Mouse (Mus musculus): ENCODE measurements around the gene Slc3a2.
"Not testable (repeated sequence)": the region's sequence is repeated elsewhere in the genome, so short reads cannot be mapped to it uniquely, and the experiment has no call there.

Slc3a2 gene

GRCm38 (mm10) chr19:8722907-8723573 is at the start of gene Slc3a2:
Gene Slc3a2 (minus strand): TSS chr19:8723369.
- DNase-seq = peak; percentile 95

GRCm38 (mm10) chr19:8770567-8771270 is 47.5 kb upstream of the Slc3a2 start, which contains the start of gene Tmem223:
Gene Tmem223 (plus strand): TSS chr19:8770996.
- DNase-seq = peak; percentile 86

DNA sequence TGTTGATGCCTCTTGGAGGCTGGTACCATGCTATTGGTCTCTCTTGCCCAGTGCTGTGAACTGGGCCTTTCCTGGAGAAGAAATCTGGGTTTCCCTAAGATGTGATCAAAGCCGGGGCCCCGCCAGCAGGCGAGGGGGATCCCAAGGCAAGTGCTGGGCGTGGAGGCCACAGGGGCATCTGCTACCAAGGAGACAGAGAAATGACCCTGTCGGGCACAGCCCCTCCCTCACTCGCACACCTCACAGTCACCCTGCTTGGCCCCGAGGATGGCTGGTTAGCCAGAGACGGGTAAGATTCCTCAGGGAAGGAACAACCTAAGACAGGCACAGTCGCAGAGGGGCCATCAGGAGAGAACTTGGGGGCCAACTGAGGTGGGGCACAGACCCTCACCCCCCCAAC is 42.4 kb upstream of the Slc3a2 start:
- no peak for DNase-seq

DNA sequence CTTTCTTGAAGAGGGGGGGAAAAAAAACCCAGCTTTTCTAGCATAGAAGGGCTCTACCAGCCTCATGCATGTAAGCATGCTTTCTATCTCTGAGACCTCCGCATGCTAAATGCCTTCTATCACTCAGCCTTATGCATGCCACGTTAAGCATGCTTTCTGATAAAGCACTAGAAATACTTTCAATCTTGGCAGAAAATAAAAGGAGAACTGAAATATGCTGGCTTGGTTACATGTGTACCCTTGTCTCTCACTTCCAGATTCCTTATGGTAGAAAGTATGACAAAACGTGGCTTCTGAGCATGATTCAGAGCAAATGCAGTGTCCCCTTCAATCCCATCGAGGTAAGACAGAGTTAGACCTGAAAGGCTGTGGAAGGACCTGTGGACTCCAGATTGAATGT is 40.1 kb upstream of the Slc3a2 start:
- DNase-seq = no peak

- DNase-seq = peak; percentile 25
These were observed 37.6 kb upstream of the Slc3a2 start for GRCm38 (mm10) chr19:8760757-8761156.

DNA sequence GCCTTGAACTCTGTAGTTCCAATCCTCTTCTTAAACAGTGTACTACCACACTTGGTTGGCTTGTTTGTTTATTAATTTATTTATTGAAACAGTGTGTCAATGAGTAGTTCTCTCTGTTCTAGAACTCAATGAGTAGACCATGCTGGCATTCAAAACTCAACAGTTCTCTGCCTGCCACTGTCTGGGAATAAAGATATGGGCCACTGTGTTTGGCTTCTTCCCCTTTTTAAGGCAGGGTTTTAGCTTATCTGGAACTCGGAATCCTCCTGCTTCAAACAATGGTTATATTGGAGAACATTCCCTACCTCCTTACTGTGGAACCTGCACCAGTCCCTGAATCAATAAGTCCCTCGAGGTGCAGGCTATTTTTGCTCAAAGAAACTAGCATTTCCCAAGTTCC is 35.7 kb upstream of the Slc3a2 start:
- DNase-seq = no peak

DNA sequence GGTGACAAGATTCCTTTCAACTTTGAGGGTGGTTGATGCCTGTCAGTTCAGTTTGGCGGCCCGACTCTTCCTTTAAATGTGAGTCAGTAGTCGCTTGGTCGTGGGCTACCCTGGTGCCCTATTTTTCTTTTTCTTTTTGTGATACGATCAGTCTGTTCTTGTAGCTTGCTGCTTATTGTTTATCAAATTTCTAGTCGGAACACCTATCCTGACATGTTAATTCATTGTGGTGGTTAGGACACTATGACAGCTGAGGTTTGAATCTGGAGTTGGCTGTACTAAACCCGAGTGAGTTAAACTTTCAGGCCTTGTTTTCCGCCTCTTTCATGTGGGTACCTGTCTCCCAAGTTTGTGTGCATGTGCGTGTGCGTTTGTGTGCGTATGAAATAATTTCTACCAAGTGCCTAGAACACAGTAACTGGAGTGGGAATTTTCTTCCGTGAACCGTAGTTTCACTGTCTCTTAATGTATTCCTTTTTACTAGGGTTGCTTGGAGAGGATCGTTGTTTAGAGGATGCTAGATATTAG is 34.4 kb upstream of the Slc3a2 start:
- DNase-seq = no peak

DNA sequence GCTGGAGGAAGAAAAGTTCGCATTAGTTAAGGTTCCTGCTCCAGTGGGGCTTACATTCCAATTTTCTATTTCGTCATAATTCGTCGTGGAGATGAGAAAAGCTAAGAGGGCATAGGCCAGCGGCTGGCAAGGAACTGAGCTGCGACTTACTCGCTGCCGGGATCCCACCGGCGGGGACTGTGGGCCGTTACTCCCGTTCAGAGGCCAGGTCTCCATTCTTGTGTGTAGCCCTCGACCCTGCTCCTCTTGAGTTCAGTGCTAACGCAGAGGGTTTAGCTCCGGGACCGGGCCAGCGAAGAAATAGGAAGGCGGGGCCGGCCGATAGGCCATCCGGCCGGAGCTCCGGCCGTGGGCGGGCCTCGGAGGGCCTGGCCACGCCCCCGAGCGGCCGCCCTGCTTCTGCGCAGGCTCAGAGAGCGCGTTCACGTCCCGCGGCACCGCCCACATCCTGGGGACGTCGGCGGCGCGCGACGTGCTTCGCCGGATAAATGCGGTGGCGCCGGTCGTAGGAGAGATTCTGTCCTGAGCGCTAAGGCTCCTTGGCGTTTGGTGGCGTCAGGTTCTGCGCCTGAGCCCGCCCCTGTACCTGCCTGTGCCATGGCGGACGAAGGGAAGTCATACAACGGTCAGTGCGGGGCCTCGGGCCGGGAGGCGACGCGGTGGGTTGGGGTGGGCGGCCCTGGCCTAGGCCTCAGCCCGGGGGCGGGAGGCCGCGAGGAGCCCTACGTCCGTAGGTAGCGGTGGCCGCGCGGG is 33.6 kb upstream of the Slc3a2 start, which contains the start of gene Nxf1:
Gene Nxf1, plus strand, starts transcription at position 439 of the 753 bp plus-strand sequence.
- DNase-seq = peak; percentile 94

DNA sequence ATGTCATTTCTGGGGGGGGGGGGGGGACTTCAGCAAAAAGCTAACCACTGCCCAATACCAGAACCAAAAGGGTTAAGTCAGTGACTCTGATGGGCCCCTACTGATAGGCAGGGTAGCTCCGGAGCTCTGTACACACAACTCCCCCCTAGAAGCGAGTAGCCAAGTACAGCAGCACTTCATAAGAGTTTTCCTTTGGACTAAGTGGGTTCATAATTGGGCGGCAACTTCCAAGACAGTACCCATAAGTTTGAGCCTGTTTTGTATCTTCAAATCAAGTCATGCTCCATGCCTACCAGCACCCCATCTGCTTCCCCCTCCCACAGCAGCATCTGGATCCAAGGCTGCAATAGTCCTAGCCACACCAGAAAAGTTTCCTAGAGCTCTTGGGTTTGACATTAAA is 32.5 kb upstream of the Slc3a2 start:
- DNase-seq = no peak

DNA sequence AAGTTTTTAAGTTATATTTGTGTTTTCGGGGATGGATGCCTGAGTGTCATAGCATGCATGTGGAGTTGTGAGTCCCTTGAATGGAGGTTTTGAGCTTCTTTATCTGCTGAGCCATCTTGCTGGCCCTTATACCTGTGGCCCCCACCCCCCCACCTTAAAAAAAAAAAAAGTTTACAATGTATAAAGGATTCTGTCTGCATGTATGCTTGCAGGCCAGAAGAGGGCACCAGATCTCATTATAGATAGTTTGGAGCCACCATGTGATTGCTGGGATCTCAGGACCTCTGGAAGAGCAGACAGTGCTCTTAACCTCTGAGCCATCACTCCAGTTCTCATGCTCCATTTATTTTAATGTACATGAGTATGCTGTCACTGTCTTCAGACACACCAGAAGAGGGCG is 24.2 kb upstream of the Slc3a2 start:
- no peak for DNase-seq

GRCm38 (mm10) chr19:8745382-8745781 is 22.2 kb upstream of the Slc3a2 start:
- no peak for DNase-seq

GRCm38 (mm10) chr19:8742176-8742575 is 19.0 kb upstream of the Slc3a2 start:
- no peak for DNase-seq

DNA sequence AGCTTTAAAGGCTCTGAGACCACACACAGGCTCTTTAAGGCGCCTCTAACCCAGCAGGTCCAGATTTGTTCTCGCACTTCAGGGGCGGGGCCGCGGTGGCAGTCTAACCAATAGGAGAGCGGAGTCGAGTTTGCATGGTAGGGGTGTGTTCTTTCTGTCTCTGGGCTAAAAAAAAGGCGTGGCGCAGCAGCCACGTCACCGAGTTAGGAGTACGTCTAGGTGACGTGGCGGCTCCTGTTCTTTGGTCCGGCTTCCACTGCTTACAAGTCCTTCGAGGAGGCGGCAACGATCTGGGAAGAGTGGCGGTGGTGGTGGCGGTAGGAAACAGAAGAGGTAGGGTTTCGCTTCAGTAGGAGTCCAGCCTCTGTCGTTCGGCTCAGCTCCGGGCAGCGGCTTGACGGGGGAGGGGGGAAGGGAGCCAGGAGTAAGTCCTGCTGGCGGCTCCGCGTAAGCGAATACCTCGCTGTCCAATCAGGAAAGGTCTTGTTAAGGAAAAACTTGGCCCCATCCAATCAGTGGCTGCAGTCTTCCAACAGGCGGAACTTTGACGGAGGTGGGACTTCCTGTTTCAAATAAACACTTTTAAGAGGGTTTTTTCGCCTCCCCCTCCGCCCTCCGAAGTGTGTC is 18.2 kb upstream of the Slc3a2 start, which contains the start of gene Stx5a:
Gene Stx5a, plus strand, starts transcription at position 171 of the 627 bp plus-strand sequence.
- DNase-seq = peak; percentile 94

DNA sequence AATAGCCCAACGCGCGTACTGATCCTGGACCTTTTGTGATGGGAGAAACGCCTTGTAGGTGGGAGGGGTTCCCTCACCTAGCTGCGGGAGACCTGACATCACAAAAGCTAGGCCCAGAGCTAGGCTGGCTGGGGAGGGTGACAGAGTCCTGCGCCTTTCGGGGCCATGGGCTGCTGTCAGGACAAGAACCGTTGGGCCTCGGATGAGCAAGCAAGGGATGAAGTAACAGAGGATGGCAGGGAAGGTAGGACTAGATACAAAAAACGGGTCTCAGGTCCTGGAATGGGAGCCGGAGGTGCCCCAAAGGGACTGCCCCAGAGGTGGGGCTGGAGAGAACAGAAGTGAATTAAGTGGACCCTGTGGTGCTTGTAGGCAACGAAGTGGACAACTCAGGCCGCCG is 17.4 kb upstream of the Slc3a2 start, which contains the start of gene 1700092M07Rik:
Gene 1700092M07Rik, plus strand, starts transcription at position 116 of the 400 bp plus-strand sequence.
- no peak for DNase-seq

DNA sequence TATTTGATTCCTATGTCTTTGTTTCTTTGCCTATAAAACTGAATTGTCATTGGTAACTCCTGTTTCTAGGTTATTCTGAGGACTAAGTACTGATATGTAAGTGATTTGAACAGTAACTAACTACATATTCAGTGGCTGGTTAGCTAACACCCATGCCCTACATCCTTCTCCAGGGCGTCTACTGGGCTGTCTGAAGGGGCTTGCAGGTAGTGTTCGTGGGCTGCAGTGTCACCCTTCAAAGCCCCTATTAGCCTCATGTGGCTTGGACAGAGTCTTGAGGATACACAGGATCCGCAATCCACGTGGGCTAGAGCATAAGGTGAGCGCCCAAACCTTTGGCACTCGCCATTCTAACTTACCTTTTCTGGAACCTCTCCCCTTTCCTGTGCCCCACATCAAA is 16.5 kb upstream of the Slc3a2 start:
- DNase-seq = no peak

DNA sequence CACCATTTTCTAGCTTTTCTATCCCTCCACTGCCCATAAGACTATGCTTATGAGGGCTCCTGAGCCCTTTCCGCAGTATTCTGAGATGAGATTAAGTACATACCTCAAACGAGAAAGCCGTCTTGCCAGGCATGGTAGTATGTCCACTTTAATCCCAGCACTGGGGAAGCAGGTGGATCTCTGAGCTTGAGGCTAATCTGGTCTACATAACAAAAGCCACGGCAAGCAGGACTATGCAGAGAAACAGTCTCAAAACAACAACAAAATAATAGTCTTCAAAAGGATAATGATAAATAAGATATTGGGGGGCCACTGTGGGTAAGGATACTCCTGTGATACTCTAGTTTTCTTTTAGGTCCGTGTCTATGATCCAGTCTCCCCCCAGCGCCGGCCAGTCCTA is 15.7 kb upstream of the Slc3a2 start:
- DNase-seq = no peak

GRCm38 (mm10) chr19:8736160-8736467 is 12.9 kb upstream of the Slc3a2 start:
- DNase-seq = no peak

DNA sequence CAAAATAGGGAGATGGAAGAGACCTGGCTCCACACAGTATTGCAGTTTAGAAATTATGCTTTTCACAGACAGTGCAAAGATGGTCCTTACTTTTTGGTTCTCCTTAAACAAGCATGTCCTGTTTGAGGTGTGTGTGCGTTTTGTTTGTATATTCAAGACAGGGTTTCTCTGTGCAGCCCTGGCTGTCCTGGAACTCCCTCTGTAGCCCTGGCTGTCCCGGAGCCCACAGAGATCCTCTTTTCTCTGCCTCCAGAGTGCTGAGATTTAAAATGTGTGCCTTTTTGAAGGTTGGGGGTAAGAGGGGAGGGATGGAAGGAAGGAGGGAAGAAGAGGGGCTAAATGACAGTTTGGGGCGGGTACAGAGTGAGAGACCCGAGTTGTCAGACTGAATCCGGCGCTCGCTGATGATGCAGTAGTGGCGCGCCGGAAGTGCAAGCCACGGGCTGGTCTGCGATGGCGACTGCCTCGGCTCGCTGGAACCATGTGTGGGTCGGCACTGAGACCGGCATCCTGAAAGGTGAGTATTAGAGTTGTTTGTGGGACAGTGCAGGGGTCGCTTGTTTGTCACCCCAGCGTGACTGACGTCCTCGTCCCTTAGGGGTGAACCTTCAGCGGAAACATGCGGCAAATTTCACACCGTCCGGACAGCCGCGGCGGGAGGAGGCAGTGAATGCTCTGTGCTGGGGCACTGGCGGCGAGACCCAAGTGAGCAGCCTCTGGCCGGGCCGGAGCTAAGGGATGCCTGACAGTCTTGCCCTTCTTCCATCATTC is 12.4 kb upstream of the Slc3a2 start, which contains the start of gene Wdr74:
Gene Wdr74, plus strand, starts transcription at position 439 of the 771 bp plus-strand sequence.
- peak; percentile 92 for DNase-seq

DNA sequence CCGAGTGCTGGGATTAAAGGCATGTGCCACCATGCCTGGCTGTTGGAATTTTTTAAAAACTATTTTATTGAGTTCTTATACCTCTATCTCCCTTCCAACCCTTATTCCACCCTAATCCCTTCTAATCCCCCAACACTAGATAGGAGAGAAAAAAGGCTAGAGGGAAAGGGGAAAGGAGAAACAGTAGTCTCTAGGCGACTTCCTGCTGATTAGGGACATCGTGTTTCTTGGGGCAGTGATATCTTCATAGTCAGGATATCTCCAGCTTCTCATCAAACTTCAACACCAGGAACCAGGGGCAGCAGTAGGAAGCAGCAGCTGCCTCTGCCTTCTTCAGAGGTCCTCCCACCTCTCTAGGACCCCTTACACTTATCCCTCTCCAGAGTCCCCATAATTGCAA is 11.2 kb upstream of the Slc3a2 start:
- DNase-seq = no peak

GRCm38 (mm10) chr19:8728335-8729099 is 5.3 kb upstream of the Slc3a2 start:
- not testable (repeated sequence) for DNase-seq

- no peak for DNase-seq
These were observed 4.4 kb upstream of the Slc3a2 start for GRCm38 (mm10) chr19:8727495-8728114.

All from thymus, postnatal 25 days (tissue).